Mouse (Mus musculus): ENCODE measurements around the gene Gtf2i.
A peak's percentile ranks its signal among the peaks of the same experiment; 100 is the strongest.

The Gtf2i gene

DNA sequence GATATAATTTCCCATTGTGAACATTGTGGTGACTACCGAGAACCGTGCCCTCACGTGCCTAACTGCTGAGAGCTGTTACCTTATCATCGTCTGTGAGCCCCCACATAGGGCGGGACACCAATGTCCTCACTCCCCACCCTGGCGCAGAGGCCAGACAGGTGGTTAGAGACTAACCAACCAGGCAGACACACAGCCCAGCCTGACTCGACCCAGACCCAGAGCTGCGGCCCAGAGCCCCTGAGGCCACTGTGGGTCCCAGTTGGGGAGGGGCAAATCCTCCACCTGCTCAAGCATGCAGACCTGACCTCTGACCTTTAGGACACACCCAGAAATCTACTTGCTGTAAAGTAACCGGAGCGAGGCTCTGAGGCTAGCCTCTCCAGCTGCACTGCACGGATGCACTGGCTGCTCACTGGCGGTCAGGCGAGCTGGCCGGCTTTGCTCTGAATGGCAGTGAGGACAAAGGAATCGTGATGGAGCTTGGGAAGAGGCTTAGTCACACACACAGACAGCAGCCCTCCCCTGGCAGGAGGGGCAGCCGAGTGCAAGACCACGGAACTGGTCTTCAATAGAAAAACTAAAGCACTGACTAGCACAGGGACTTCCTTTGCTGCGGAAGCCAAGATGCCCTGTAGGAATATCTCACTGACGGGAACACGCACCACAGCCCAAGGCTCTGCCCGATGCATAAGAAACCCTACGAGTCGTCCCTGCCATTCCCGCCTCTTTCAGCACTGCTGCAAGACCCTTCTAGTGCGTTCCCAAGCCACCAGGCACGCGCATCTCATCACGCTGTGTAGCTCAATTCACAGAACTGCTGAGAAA, 76.4 kb downstream of the Gtf2i start:
- DNase-seq, result no peak

DNA sequence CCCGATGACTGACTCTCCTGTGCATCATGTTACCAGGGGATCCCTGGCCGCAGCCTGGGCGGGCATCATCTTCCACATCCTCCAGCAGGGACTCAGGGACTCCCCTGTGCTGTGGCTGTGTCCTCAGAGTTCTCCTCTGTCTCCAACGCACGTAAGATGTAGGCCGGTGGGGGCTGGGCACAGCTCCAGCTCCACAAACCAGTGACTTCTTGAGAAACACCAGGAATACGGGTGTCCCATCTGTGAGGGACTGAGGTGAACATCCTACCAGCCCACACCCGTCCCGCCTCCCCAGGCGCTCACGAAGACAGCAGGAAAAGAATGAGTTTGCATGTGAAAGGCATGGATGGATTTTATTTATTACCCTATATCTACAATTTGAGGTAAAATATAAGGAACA, 77.1 kb downstream of the Gtf2i start:
- DNase-seq, result no peak

DNA sequence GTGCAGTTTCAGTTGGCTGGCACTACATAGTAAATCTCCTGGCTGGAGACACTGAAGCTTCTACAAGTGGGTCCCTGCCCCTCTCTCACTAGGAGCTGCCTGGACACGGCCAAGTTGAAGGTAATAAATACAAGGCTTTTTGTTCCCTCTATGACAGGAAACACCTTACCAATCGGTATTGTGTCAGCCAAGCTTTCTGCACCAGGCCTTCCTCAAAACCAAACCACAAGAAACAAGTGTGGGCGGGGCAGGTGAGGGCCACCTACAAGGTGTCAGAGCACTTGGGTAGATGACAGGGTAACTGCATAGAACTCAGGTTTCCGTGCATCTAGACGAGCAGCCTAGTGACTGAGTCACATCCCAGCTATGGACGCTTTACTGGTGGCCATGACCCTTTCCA, 77.8 kb downstream of the Gtf2i start:
- DNase-seq, result no peak

DNA sequence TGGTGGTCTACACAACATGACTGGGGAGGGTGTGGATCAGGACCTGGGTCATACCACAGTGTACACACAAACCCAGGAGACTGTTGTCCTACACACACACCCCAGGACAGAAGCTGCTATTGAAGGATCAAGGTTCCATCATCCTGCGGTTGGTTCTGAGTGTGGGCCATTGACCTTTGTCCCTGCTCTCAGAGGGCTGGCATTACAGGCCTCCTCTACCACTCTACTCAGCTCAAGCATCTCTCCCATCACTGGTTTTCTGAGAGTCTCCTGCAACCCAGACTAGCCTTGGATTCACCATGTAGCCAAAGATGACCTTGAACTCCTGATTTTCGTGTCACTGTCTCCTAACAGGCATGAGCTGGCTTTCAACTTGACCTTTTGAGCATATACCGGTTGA, 78.3 kb downstream of the Gtf2i start:
- no peak for DNase-seq

DNA sequence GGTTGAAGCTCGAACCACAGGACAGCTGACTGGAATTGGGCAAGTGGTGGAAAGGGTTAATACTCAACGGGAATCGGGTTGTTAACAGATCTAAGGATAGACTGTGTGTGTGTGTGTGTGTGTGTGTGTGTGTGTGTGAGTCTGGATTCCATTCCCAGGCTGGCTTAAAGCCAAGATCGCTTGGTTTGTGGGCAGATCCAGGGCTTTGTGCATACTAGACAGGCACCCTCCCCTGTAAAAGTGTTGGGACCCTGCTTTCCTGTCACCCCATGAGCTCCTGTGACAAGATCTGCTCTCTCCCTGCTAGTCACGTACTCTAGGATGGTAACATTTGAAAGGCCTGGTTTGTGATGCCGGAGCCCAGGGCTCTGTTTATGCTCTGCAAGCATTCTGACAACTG, 79.4 kb downstream of the Gtf2i start:
- peak; percentile 70 to 79 for DNase-seq

DNA sequence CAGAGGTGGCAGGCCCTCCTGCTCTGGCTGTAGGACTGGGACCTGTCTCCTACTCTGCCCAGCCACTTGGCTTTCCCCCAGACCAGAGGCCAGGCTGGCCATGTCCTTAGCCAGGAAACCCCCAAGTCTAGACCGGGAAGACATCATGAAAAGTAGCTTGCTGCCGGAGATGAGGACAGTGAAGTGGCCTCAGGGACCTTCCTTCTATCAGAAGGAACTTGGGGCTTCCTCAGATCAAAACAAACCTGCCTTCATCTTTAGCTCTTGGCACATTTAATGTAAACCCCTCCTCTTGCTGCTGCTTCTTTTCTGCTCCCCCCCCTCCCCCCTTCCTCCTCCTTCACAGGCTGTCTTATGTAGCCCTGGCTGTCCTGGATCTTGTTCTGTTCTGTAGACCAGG, 80.4 kb downstream of the Gtf2i start:
- DNase-seq, result no peak

DNA sequence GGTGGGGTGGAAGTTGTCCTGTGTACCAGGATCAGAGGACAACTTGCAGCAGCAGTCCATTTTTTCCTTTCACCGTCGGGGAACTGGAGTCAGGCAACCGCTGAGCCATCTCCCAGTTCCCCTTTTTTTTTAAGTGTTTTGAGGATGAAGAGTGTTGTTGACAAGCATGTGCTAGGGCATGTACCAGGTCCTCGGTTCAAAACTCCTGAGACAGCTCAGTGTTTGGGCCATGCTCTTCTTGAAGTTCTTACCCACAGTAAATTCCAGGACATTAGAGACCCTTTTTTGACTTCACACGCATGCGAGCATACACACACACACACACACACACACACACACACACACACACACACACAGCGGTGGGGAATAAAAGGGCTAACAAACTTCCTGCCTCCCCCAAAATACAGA, 81.3 kb downstream of the Gtf2i start:
- no peak for DNase-seq

DNA sequence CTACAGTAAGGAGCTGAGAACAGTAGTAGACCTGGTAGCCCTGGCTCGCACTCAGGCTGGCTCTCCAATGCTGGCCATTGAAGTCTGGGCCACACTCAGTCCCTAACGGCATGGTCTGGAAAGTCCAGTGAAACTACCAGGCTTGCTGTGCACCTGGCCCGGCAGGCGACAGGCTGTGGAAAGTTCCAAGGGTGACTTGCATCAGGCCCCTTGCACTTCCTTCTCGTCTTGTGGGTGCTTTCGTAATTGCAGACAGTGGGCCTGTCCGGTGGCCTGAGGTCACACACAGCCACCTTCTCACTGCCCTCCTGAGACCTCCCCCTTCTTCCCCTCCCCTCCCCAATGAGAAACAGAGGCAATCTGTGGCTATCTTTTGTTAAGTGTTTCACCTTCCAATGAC, 82.0 kb downstream of the Gtf2i start:
- DNase-seq, result peak; percentile 37 to 54

DNA sequence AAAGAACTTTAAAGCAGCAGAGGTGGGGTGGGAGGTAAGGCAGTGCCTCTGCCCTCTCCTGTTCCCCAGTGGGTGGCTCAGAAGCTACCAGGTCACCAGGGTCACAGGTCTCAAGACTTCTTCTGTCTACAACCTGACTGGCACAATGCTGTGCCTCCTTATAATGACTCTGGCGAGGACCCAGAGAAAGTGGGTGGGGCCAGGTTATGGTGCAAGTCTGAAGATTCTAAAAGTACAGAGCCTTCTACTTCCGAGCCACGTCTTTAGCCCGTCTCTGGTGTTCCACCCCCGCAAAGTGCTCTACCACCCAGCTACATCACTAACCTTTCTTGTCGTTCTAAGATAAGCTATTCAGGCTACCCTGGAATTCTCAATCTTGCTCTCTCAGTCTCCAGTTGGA, 82.4 kb downstream of the Gtf2i start:
- no peak for DNase-seq

DNA sequence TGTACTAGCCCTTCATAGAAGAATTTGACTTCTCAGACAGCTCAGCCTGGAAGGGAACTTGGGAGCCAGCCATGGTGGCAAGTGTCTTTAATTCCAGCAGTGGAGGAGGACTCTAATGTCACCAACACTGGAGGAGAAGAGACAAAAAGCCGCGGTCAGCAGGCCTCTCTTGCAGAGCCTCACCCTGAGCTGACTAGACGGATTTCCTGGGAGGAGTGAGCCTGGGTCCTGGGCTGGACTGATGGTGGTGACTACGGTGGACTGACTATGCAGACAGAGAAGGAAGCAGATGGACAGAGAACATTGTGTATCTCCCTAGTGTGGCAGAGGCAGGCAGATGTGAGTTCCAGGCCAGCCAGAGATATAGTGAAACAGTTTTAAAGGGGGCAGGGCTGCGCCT, 83.2 kb downstream of the Gtf2i start:
- no peak for DNase-seq

DNA sequence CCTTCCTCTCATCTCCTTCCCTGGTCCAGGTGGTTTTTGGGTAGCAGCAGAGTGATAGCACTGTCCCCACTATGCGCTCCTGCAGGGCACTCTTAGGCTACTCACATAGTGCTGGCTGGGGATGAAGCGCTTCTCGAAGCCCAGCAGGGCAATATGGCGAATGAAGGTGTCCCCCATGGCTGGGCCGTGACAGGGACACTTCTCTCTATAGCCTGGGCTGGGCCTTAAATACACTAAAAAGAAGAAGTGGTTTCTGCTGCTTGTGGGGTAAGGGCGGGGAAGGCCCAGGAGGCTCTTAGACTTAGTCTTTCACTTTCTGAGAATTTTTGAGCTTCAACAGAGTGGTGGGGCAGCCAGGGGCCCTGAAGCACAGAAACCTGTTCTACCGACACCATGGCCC, 85.2 kb downstream of the Gtf2i start, which contains the start of gene Ncf1:
TSS of gene Ncf1 (minus strand) at position 235 of the 400 bp plus-strand sequence.
- DNase-seq, result no peak

DNA sequence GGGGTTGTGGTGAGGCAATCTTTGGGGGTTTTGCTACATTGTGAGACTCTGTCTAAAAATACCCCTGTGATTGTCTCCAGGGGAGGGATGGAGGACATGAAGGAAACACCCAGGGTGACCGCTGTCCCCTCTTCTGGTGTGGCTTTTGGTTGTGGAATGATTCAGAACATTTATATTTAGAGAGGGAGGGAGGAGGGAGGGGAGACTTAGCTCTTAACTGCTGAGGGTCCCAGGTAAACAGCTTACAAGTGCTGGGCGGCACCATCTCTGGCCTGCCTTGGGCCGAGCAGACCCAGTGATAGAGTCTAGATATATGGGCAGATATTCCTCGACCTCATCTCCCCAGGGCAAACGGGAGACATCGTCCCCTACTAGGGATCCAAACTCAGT, 86.3 kb downstream of the Gtf2i start:
- DNase-seq, result no peak

DNA sequence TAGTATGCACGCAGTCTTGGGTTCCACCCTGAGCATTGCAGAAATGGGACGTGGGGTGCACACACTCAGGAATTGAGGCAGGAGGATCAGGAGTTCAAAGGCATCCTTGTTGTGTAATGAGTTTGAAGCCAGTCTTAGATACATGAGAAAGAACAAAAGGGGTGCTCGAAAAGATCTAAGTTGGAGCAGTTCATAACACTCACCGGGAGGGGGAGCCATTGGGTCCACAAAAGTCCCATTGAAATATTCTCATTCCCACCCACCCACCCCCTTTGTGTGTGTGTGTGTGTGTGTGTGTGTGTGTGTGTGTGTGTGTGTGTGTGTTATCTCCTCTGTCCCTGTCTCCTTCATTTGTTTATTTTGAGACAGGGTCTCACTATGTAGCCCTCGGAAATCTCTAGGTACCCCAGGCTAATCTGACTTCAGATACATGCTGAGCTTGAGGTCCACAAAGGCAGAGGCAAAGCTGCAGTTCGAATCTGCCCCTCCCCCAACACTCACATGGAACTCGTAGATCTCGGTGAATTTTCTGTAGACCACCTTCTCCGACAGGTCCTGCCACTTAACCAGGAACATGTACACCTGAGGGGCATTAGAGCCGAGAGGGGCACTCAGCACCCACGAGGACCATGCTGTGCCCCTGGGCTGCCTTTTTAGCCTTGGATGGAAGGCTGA, 86.8 kb downstream of the Gtf2i start:
- DNase-seq, result peak in 1 of 2 experiments; percentile 55

DNA sequence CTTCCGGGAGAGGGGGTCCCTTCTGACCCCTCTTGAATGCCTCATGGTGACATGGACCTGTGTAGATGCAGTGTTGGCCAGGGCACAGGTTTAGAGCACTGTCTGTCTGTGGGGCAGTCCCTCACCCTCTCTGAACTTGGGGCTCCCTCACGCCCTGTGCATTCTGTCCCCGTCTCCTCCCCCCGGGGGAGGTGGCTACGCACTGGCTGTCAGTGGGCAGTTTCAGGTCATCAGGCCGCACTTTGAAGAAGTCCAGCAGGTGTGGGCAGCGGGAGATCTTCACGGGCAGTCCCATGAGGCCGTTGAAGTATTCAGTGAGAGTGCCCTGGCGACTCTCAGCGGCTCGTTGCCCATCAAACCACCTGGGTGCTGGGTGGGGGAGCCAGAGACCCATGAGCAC, 87.6 kb downstream of the Gtf2i start:
- DNase-seq, result peak in 1 of 2 experiments; percentile 46

DNA sequence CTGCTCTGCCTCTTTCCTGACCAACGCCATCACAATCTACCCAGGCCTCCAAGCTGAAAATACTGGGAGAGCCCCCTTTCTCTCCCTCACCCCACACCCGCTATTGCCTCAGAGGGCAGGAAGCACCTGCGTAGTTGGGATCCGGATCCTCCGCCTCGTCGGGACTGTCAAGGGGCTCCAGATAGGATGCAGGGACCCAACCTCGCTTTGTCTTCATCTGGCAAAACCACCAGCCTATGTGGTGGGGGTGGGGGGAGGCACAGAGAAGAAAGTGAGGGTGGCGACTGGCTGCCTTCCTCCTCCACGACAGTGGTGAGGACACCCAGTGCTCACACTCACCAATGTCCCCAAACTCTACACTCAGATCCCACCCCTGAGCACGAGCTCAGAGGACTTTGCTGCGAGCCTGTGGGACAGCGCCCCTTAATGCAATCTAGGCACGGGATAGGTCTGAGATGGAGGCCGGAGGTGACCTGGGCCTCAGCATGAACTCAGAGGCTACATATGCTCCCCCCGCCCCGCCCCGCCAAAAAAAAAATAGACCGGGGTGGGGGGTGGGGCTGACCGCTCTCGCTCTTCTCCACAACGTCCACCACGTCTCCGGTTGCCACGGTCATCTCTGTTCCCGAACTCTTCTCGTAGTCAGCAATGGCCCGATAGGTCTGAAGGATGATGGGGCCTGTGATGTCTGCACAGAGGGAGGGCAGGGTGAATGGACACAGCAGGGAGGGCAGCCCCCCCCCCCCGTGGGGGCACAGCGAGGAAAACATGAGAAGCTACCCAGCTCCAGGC, 89.3 kb downstream of the Gtf2i start:
- DNase-seq, result peak; percentile 38 to 62

DNA sequence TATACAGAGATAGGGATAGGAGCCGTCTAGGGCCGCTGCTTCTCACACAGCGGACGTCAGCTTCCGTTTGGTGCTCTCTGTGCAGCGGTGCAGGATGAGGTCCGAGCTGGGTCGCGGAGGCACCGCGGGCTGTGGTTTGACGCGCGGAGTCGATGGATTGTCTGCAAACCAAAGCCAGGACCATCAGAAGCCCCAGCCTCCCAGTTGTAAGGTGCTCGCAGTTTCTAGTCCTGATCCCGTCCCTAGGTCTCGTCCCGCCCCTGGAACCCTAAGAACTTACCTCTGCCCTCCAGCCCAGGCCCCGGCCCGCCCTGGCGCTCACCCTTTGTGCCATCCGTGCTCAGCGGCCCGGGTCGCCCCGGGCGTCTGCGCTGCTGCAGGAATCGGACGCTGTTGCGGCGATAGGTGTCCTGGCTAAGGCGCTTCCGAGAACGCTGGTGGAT, 92.8 kb downstream of the Gtf2i start:
- DNase-seq, result peak in 1 of 2 experiments; percentile 52

DNA sequence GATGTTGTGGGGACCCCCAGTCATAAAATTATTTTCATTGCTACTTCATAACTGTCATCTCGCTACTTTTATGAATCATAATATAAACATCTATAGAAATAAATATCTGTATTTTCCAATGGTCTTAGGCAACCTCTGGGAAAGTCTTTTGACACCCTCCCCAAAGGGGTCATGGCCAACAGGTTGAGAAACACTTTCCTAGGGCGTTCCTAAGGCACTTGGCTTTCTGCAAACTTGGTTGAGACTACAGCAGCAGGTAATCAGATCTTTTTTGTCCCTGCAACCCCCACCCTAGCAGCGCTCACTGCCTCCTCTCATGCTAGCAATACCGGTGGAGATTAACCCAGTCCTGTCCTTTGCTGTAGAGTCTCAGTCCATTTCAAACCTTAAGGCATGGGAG, 93.3 kb downstream of the Gtf2i start:
- no peak for DNase-seq

DNA sequence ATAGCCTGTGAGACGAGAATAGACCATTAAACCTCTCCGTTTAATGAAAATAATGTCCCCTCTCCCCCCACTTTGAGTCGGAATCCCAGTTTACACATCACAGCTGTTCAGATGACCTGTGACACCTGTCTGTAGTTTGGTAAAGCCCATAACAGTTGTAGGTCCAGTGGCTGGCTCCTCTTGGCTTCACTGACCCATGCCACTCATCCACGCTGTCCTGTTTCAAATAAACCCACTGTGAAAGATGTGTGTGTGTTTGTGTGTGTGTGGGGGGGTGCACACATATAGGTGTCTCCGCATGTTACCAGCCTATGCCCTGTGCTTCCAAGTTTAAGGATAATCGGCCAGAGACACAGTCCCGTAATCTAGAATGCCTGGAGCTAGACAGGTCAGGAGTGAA, 96.7 kb downstream of the Gtf2i start:
- DNase-seq, result no peak

DNA sequence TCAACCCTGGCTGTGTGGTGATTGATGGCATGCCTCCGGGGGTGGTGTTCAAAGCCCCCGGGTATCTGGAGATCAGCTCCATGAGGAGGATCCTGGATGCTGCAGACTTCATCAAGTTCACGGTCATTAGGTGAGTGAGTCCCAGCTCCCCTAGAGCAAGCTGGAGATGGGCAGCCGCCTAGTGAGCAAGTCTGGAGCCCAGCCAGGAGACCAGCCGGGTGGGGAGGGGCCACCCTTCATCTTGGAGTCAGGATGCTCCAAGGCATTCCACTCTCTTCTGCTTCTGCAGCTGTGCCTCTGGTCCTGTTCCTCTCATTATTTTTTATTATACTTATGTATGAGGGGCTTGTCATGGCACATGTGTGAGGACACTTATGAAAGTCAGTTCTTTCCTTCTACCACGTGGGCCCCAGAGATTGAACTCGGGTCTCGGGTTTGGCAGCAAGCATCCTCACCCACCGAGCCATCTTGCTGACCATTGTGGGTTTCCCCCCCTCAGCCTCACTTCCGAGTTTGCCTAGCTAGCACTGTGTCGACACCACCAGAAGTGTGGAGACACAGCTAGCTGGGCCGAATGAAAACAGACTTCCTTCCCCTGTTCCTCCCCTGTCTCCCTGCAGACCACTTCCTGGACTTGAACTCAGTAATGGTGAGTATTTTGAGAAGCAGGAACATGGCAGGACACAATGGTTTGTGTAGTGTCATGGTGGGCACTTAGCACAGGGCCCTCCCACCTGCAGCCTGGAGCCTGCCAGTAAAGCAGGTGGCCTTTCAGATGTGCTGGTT, 100.3 kb downstream of the Gtf2i start:
- DNase-seq, result peak; percentile 62 to 66

DNA sequence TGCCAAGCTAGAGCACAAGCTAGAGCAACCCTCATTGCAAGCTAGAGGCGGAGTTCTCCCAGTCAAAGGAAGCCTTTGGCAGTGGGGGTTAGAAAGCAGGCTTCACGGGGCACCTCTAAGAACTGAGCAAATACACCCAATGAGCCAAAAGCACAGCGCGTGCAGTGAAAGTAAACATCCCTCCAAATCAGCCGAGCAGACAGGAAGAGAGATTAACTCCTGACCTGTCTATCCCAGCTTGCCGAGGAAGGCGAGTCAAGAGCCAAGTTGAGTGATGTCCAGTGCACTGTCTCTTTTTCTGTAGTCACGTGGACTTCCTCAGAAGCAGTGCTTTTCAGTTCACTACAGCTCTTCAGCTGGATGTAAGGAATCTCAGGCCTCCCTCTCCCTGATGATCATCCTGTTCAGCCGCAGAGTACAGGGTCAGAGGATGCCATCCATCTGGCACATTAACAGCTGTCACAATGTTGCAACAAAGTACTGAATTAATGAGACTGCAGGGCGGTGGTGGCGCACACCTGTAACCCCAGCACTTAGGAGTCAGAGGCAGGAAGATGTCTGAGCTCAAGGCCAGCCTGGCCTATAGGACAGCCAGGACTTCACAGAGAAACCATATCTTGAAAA, 104.5 kb downstream of the Gtf2i start:
- DNase-seq, result peak in 1 of 2 experiments; percentile 25

DNA sequence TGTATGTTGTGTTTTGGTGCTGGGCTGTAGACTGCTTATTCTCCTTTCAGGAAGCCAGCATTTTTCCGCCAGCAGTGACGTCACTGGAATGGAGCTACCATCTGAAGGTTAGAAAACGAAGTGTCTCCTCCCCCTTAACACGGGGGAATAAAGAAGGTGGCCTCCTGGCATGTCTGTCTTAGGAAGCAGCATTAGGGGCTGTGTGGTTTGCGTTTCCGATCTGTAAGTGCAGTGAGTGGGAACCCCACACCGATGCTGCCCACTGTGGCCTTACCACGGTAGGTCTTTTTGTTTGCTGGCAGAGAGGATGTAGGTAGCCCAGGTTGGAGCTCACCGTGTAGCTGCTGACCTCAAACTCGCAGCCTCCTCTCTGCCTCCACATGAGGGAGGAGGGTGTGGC, 107.8 kb downstream of the Gtf2i start:
- no peak for DNase-seq

DNA sequence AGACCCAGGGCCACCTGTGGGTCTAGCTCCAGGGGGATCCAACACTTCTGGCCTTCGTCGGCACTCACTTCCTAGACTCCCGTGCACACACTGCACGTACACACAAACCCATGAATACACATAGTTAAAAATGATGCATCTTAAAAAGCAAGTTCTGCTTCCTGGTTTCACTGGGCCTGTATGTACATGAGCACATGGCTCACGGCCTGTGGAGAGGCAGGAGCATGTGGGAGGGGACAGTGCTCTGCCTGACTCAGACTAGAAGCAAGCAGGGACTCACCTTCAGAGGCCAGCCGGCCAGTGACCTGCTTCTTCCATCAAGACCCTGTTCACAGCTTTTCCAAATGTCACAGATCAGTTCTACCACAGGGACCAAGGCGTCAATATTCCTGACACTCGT, 120.9 kb downstream of the Gtf2i start:
- DNase-seq, result no peak

Data from kidney, postnatal 4 days (tissue).